Mouse (Mus musculus) kidney, adult 9 months (tissue): ENCODE measurements at regions not wholly inside any gene's neighbourhood (a gene's known extent, or its start where the extent isn't known, plus 50 kb on each side); places are given as distances from the start of the nearest gene placed in this dataset.

Experiments
- DNase-seq: peaks from one replicate; pipeline ENCODE4 v3.0.0; 2022

DNA sequence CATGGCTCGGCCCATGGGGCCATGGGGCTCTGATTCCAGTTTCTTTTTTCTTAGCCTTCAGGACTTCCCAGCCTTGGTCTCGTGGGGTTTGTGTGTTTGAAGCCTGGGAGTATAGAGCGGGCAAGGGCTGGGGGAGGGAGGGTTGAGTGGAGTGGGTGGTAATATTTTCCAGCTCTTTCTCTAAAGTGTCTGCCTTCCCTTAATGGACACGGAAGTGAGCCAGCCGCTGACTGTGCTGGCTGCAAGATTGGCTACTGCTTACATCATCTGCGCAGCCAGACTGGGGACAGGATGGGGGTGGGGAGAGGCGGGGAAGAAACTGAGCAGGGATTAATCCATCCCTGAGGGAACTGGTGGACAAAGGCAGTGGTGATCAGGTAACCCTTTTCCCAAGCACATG is 52.3 kb downstream of the Tnp1 start:
- no peak for DNase-seq

DNA sequence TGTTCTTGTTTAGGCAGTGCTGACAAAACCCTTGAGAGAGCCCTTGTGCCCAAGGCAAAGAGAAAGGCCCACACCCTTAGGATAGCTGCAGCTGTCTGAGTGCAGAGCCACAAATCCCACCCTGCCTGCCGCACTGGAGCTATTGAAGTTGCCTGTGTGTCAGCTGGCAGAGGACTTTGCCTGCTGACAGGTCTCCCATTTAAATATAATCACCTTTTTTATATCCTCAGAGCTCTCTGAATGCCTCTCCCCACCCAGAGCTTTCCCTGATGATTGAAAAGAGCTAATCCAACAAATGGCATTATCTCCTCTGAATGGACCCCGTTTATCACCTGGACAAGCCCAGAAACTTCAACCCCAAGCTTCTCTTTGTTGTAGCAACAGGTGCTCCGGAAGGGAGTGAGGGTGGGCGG is 55.5 kb downstream of the Tnp1 start:
- DNase-seq, result no peak

DNA sequence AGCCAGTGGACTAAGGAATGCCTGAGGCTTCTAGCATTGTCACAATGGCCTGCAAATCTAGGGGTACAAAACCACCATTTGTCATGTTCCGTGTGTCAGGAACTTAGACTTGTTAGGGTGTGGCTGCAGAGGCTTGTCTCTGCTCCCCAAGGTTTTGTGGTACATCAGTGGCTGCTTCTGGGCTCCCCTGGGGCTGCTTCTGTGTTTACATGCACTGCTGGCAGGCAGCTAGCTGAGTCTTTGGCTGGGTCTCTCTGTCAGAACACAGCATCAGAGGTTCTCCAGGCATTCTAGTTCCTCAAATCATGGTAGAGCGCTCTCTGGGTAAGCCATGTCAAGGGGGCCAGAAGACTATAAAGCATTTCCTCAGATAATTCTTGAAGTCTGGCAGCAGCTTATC is 60.3 kb downstream of the Tnp1 start:
- DNase-seq, result no peak

DNA sequence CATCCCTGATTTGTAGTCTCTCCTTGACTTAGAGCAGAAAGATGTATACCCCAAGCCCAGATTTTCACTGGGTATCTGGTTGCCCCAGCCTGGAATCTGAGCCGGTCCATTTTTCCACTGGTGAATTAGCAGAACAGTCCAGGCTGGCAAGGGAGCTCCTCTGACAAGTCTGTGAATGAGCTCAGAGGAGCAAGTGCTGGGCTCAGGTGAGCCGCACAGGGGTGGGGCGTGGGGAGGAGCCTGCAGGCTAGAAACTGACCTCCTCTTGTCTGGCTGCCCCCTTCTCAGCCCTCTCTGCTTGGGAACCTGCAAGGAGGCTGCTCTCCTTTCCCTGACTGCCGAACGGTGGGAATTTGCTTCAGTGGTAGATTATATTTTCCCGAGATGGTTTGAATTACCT is 62.8 kb downstream of the Tnp1 start:
- DNase-seq, result no peak

DNA sequence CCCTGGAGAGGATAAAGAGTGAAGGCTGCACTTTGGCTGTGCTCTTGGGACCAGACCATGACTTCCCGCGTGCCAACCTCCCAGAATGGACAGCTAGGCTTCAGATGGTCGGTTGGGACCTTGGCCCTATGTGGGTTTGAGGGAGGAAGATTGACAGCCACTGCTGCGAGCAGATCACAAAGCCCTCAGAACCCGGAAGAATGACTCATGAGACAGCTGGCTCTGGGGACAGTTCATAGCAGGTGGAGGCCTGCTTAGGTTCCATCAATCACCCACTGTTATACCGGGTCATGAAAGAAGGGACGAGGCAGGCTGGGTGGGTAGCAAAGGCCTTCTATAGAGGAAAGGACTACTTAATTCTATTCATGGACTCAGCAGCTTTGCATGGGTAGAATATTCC is 63.9 kb downstream of the Tnp1 start:
- no peak for DNase-seq

DNA sequence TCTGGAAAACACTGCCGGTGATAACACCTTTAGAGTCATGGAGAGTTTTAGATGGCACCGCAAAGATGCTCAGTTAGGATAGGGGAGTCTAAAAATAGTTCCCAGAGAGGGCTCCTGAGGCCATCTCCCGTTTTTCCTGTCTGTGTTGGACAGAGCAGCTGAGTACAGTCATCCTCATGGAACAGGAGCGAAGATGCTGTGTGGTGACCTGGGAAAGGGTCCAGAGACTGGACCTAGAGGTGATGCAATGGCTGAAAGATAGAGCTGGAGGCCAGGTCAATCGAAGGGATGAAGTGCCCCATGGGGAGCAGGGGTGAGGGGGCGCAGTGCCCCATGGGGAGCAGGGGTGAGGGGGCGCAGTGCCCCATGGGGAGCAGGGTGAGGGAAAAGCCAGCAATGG is 64.3 kb downstream of the Tnp1 start:
- no peak for DNase-seq

DNA sequence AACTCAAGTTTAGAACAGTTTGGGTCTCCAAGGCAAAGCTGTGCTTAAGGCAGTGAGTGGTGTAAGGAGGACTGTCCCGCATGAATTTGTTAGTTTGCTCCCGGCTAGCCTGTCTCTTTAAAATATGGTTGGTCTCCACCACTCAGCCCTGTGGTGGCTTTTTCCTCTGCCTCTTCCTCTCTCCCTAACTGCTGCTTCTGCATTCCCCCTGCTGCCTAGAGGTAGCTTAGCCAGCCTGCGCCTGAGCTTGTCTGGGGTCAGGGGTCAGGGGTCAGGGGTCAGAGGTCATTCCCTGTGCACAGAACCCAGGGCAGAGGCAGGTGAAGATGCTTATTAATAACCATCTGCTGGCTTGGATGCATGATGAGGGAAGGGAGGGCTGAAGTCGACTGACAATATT is 69.5 kb downstream of the Tnp1 start:
- no peak for DNase-seq

DNA sequence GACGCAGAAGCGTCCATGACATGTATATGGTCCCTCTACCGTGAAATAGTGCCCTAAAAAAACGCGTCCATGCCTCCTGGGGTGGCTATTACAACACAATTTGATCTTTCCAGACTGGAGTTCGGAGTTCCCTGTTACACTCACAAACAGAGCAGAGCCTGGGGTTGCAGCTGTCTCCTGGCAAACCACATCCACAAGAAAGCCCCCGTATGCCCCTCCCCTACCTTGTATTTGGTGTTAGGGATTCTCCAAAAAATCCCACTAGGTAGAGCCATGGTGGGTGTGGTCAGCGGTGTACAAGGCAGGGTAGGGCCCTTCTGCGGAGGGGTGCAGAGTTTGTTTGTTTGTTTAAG is 70.0 kb downstream of the Tnp1 start:
- no peak for DNase-seq

DNA sequence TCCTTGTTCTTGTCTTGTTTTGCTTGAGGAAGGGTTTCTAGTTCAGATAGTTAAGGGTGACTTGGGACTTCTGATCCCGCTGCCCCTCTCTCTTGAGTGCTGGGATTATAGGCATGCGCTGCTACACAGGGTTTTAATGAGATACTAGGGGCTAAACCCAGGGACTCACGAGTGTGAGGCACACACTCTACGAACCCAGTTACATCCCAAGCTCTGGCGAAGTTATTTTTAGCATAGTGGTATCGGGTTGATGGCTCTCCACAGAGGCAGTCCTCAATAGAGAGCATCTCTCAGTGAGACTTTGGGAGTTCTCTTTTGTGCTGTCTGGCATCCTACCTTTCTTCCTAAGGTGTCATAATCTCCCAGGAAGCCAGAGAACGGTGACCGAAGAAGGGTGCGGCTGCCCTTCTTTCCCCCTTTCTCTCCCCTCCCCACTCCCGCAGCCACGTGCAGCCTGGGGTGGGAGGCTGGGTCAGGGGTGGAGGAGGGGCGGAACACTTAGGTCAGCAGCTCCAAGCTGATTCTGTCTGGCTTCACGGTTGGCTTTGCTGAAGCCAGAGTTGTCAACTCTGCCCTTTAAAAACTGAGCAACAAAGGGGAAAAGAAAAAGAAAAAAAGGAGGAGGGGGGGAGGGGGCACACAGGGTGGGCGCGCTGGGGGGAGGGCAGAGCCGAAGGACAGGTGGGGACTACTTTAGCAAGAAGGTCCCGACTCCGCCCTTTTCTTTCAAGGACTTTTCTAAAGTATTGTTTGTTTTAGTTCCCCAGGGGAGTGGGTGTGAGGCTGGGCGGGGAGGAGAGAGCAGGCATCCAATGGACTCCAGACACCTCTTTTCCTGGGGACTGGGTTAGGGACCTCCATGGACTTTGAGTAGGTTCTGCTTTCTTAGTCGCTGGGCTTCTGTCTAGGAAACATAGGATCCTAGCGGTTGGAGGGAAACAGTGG is 70.4 kb upstream of the Igfbp5 start:
- no peak for DNase-seq

DNA sequence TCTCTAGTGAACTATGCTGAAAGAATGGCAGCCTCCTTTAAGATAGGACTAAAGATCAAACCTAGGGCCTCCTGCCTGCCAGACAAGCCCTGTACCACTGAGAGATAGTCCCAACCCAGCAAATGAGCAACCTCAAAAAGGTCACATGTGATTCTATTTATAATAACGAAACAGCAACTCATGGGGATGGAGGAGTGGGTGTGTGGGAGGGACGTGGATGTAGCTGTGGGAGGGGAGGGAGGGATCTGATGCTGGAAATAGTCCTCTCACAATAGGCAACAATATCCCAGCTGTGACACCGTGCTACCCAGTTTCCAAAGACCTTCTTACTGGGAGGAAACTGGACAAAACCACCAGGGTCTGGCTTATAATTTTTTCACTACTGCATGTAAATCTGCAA is 69.5 kb upstream of the Igfbp5 start:
- DNase-seq, result no peak

DNA sequence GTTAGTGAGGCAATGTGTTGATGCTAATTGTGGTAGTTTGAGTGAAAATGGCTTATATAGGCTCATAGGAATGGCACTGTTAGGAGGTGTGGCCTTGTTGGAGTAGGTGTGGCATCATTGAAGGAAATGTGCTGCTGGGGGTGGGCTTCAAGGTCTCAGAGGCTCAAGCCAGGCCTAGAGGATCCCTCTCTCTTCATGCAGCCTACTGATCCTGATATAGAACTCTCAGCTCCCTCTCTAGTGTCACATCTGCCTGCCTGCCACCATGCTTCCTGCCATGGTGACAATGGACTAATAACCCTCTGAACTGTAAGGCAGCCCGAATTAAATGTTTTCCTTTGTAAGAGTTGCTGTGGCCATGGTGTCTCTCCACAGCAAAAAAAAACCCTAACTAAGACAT is 68.4 kb upstream of the Igfbp5 start:
- no peak for DNase-seq

DNA sequence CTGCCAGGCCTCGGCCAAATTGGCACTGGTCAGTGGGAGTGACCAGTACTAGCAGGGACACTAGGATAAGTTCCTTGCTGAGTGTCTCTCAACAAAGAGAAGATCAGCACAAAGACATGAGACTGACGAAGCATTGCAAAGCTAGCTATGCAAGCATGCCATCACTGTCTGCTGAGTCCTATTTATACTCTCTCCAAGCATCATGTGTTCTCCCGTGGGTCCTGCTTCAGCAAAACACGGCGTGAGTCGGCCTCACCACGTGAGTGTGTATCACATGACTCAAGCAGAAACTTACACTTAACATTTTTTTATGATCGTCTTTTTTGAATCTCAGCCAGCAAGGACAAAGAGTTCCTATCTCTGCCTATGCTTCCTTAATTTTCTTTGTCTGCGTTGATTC is 67.7 kb upstream of the Igfbp5 start:
- DNase-seq, result no peak

DNA sequence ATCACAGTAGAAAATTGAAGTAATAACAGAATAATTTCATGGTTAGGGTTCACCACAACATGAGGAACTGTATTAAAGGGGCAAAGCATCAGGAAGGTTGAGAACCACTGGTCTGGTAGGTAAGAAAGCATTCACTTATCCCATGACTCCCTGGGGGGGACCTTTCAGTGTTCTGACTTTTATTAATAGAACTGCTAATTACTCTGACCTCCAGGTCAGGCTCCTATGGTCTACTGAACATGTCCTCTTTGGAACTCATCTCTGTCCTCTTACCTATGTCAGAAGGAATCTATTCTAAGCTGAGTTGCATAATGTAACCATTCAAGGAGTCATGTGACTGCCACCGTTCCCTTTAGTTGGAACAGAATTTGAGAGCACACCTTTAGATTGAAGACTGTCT is 65.3 kb upstream of the Igfbp5 start:
- peak; percentile 60 for DNase-seq

DNA sequence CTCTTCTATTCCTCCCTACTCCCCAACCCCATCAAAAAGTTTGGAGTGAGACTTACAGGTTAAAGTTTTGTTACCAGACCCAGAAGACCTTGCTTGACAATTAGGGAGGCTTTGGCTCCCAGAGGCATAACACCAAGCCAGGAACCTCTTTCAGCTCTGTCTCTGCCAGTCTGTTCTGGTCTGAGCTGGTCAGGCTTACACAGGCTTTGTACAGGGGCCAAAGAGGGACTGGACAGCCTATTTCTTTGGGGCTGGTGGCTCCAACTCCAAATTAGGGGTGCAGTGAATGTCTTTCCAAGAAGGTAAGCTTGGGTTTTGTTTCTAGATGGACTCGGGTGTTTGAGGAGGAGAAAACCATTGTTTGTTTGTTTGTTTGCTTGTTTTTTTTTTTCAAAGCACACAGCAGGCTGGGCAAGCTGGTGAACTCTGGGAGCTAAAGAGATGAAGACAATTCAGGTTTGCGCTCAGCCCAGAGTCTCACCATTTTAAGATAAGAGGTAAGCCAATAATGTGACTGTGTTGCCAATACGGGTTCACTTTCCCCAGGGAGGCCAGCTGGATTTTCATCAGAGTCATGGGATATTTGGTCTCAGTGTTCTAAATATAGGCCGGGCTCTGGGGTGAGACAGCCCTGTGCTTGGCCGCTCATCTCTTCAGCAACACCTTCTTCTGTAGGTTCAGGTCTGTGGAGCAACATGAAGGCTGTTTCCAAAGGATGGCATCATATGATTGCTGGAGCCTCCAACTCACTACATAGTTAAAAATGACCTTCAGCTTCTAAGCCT is 62.2 kb upstream of the Igfbp5 start:
- peak; percentile 49 for DNase-seq

DNA sequence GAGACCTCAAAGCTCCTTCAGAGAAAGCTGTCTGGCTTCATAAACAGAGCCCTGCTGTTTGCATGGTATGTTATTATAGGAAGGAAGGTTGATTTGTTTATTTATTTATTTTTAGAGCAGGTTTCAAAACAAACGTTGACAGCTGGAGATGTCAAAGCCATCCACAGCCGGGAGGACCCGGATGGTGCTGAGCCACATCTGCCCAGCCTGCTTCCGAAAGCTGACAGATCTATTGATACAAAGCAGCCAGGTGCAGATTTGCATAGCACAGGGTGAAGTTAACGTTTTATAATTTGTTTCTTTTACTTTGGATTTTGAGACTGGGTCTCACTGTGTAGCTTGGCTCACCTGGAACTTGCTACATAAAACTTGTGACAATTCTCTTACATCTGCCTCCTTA is 61.5 kb upstream of the Igfbp5 start:
- DNase-seq, result no peak

DNA sequence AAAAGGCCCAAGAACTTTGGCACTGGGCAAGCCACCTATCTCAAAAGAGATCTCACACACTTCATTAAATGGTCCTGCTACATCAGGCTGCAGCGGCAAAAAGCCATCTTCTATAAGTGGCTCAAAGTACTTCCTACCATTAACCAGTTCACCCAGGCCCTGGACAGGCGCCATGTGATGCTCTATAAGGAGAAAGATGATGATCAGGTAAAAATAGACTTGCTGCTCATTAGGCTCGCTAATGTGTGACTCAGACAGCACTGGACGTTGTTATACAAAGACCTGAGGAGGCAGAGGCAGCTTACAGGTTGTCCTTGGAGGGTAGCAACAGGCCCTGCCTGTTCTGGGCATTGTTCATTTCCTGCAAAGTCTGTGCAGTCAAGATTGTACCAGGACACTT is 60.4 kb upstream of the Igfbp5 start:
- DNase-seq, result no peak

DNA sequence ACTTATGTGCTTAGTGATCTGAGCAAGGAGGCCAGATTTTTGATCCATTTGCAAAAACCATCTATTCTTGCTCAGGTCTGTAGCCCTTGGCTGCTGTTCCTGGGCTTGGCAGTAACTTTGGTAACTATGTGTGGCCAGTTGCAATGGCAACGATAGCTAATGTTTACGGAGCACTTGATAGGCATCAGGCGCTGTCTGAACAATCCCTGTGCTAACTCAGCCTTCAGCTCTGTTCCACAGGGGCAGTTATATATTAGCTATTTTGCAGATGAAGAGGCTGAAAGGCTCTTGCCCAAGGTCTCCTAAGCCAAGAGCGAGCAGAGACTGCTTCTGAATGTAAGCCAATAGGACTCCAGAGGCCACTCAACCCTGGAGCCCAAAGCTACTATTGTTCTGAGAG is 55.1 kb upstream of the Igfbp5 start:
- peak; percentile 79 for DNase-seq
